Mouse (Mus musculus) left cerebral cortex, postnatal 25 days (tissue): ENCODE data around the gene Kcnmb1. TPM values are rescaled to one million over a fixed set of nuclear protein-coding genes. Genes with fewer than 3 reads are reported as not detected.
A peak's percentile ranks its signal among the peaks of the same experiment; 100 is the strongest.

Experiments
- DNase-seq, 2 experiments: peaks; one replicate each; pipeline ENCODE4 v3.0.0; 2022; ENCODE audit warnings: low spot score in 2 of 2, mixed read lengths in 1 of 2
- intact Hi-C: fragments of 180-260 bp; cut with DNase I; formaldehyde crosslinking; loops from one replicate; pipeline ENCODE4 v1.15.1; 2025
- total RNA-seq, 2 experiments: library from RNA; stranded (reverse); gene quantifications; 2 replicates each; pipeline ENCODE4 v1.2.3; 2021

The Kcnmb1 gene
- total RNA-seq, 2 experiments from 2014 or later = 0.25 TPM; not detected in 1

GRCm38 (mm10) chr11:33939456-33940113 is 23.2 kb upstream of the Kcnmb1 start:
- DNase-seq = no peak
- intact Hi-C loops = loop anchor here (5.0 kb wide), 1 partner anchor 63 kb away; no protein-coding TSS in a partner anchor

- intact Hi-C loops = no loop called here
- DNase-seq = no peak
These were observed 19.2 kb upstream of the Kcnmb1 start for GRCm38 (mm10) chr11:33943565-33943964.

- intact Hi-C loops = no loop called here
- no peak for DNase-seq
These were observed 18.6 kb upstream of the Kcnmb1 start for GRCm38 (mm10) chr11:33944067-33944785.

GRCm38 (mm10) chr11:33944786-33945328 is 18.0 kb upstream of the Kcnmb1 start:
- intact Hi-C loops = no loop called here
- DNase-seq = no peak

- DNase-seq = no peak
- intact Hi-C loops = no loop called here
These were observed 16.3 kb upstream of the Kcnmb1 start for GRCm38 (mm10) chr11:33946501-33946900.

- intact Hi-C loops = no loop called here
- no peak for DNase-seq
These were observed 11.7 kb upstream of the Kcnmb1 start for GRCm38 (mm10) chr11:33951155-33951554.

- intact Hi-C loops = no loop called here
- DNase-seq = no peak
These were observed 10.9 kb upstream of the Kcnmb1 start for GRCm38 (mm10) chr11:33951684-33952625.

GRCm38 (mm10) chr11:33955982-33956381 is 6.8 kb upstream of the Kcnmb1 start:
- no peak for DNase-seq
- intact Hi-C loops = loop anchor here (5.0 kb wide), 1 partner anchor 256 kb away; no protein-coding TSS in a partner anchor

GRCm38 (mm10) chr11:33956623-33957022 is 6.2 kb upstream of the Kcnmb1 start:
- intact Hi-C loops = loop anchor here (5.0 kb wide), 1 partner anchor 256 kb away; no protein-coding TSS in a partner anchor
- DNase-seq = no peak

- intact Hi-C loops = loop anchor here (5.0 kb wide), 1 partner anchor 255 kb away; no protein-coding TSS in a partner anchor
- no peak for DNase-seq
These were observed 5.2 kb upstream of the Kcnmb1 start for GRCm38 (mm10) chr11:33957595-33957994.

GRCm38 (mm10) chr11:33958713-33959112 is 4.1 kb upstream of the Kcnmb1 start:
- intact Hi-C loops = loop anchor here (5.0 kb wide), 1 partner anchor 254 kb away; no protein-coding TSS in a partner anchor
- DNase-seq = peak in 1 of 2 experiments; percentile 13

- intact Hi-C loops = no loop called here
These were observed 635 bp upstream of the Kcnmb1 start for GRCm38 (mm10) chr11:33962178-33962577.

GRCm38 (mm10) chr11:33965380-33965779 is 2.6 kb downstream of the Kcnmb1 start:
- intact Hi-C loops = no loop called here
- DNase-seq = no peak

More at GRCm38 (mm10) chr11:33962178-33962577, 635 bp upstream of the Kcnmb1 start:
- no peak for DNase-seq

- intact Hi-C loops = no loop called here
These were observed 4.9 kb downstream of the Kcnmb1 start for GRCm38 (mm10) chr11:33967708-33968107.

GRCm38 (mm10) chr11:33969199-33969598 is 6.4 kb downstream of the Kcnmb1 start:
- intact Hi-C loops = no loop called here
- no peak for DNase-seq

More at GRCm38 (mm10) chr11:33967708-33968107, 4.9 kb downstream of the Kcnmb1 start:
- no peak for DNase-seq

GRCm38 (mm10) chr11:33972114-33972513 is 9.3 kb downstream of the Kcnmb1 start:
- DNase-seq = no peak
- intact Hi-C loops = no loop called here

- intact Hi-C loops = no loop called here
- no peak for DNase-seq
These were observed 11.7 kb downstream of the Kcnmb1 start for GRCm38 (mm10) chr11:33974341-33975040.

GRCm38 (mm10) chr11:33975121-33975520 is 12.3 kb downstream of the Kcnmb1 start:
- no peak for DNase-seq
- intact Hi-C loops = no loop called here

- intact Hi-C loops = no loop called here
- DNase-seq = no peak
These were observed 17.3 kb downstream of the Kcnmb1 start for GRCm38 (mm10) chr11:33980146-33980545.
